In genomic region chr4:148150242-148150641, GRCm38 (mm10) we compare ENCODE assay signal across 13 mouse cellular contexts. TPM values are rescaled to one million over a fixed set of nuclear protein-coding genes. Genes with fewer than 3 reads are reported as not detected.
DNase-seq lines count a peak whose midpoint lies in the region; ATAC-seq and TF ChIP-seq lines count a peak whose summit lies in the region.
"Had no signal": no experiment of that assay in that cellular context is flagged by ENCODE, and none has a peak within 500 bp of the region (broad histone marks: within the 10 kb centered on the region; RNA-seq: fewer than 3 reads in every experiment).

No protein-coding gene starts in this region.

- no peak overlapping the region for H3K4me2 ChIP-seq in forebrain, embryonic 16.5 days (ENCODE audit: low read length)
- peak overlapping the region; percentile 97 for H3K4me2 ChIP-seq in kidney, embryonic 15.5 days
- H3K4me2 ChIP-seq in limb, embryonic 13.5 days (replicated peaks), result 0 out of 2 replicates have a peak overlapping the region, but pooled peaks have one; percentile 11

- no peak for ATAC-seq in forebrain, embryonic 16.5 days
- no peak for ATAC-seq in kidney, embryonic 15.5 days (replicated peaks; ENCODE audit: low FRiP score)
- ATAC-seq in limb, embryonic 13.5 days (ENCODE audit: low FRiP score, low read depth), result no peak

- peaks cover 66% of the 10 kb centered on the region for H3K36me3 ChIP-seq in forebrain, embryonic 10.5 days (replicated peaks)
- H3K36me3 ChIP-seq in forebrain, embryonic 16.5 days (ENCODE audit: control insufficient read depth, insufficient read depth), result peaks cover 9% of the 10 kb centered on the region
- peaks cover 24% of the 10 kb centered on the region for H3K36me3 ChIP-seq in kidney, embryonic 15.5 days
- no peaks in the 10 kb centered on the region; a peak in 1 of 4 replicates for H3K36me3 ChIP-seq in MEL (ENCODE audit: control insufficient read depth in 1 of 2, insufficient read depth in 2 of 2, low read length in 2 of 2)
- H3K36me3 ChIP-seq in limb, embryonic 13.5 days, result peaks cover 35% of the 10 kb centered on the region

- TF ChIP-seq EP300 in MEL (IDR thresholded peaks at IDR 0.05; ENCODE audit: low read depth in 1 of 2, low read length in 2 of 2), result no peak

- no peaks in the 10 kb centered on the region for H3K9me3 ChIP-seq in forebrain, embryonic 10.5 days
- no peaks in the 10 kb centered on the region for H3K9me3 ChIP-seq in forebrain, embryonic 16.5 days (ENCODE audit: control insufficient read depth, low read length)
- no peaks in the 10 kb centered on the region for H3K9me3 ChIP-seq in kidney, embryonic 15.5 days (replicated peaks)
- no peaks in the 10 kb centered on the region for H3K9me3 ChIP-seq in MEL (replicated peaks; ENCODE audit: insufficient read depth, low read length)
- H3K9me3 ChIP-seq in limb, embryonic 13.5 days, result no peaks in the 10 kb centered on the region
- H3K9me3 ChIP-seq: embryonic facial prominence, embryonic 15.5 days had no signal

- TF ChIP-seq RAD21 in MEL (IDR thresholded peaks at IDR 0.05; ENCODE audit: low read depth, low read length), result no peak

- no peaks in the 10 kb centered on the region; the same call in 1 of the 2 replicates for H3K79me2 ChIP-seq in MEL (ENCODE audit: control insufficient read depth, insufficient read depth, low read length, poor library complexity)

- H3K27ac ChIP-seq in forebrain, embryonic 10.5 days, result peak overlapping the region; percentile 35; the same call in 1 of the 2 replicates
- no peak overlapping the region for H3K27ac ChIP-seq in forebrain, embryonic 16.5 days (ENCODE audit: low read length)
- H3K27ac ChIP-seq in kidney, embryonic 15.5 days, result peak overlapping the region; percentile 89
- H3K27ac ChIP-seq in MEL (ENCODE audit: control insufficient read depth, low read depth, low read length), result no peak overlapping the region
- 0 out of 2 replicates have a peak overlapping the region, but pooled peaks have one; percentile 15 for H3K27ac ChIP-seq in limb, embryonic 13.5 days
- H3K27ac ChIP-seq: embryonic facial prominence, embryonic 15.5 days had no signal

- no peak for TF ChIP-seq CTCF in MEL (IDR thresholded peaks at IDR 0.05 in 2 of 3, conservative IDR thresholded peaks at IDR 0.05 in 1 of 3; ENCODE audit: control insufficient read depth in 1 of 3, insufficient read depth in 1 of 3, low read depth in 2 of 3, low read length in 3 of 3, poor library complexity in 1 of 3, severe bottlenecking in 1 of 3)

- TF ChIP-seq POLR2A in MEL (IDR thresholded peaks at IDR 0.05; ENCODE audit: control insufficient read depth in 1 of 2, insufficient read depth in 1 of 2, low read depth in 1 of 2, low read length in 2 of 2, poor library complexity in 1 of 2), result no peak

- peaks cover 28% of the 10 kb centered on the region for H3K4me1 ChIP-seq in forebrain, embryonic 10.5 days
- peaks cover 6% of the 10 kb centered on the region for H3K4me1 ChIP-seq in forebrain, embryonic 16.5 days (replicated peaks; ENCODE audit: control insufficient read depth, insufficient read depth, low read length)
- H3K4me1 ChIP-seq in kidney, embryonic 15.5 days, result peaks cover 32% of the 10 kb centered on the region
- peaks cover 0 to 5% of the 10 kb centered on the region in 2 experiments; a peak in 1 of 4 replicates for H3K4me1 ChIP-seq in MEL (ENCODE audit: control insufficient read depth in 1 of 2, insufficient read depth in 2 of 2, low read length in 2 of 2)
- H3K4me1 ChIP-seq in limb, embryonic 13.5 days, result peaks cover 26% of the 10 kb centered on the region

- H3K9ac ChIP-seq in forebrain, embryonic 16.5 days (replicated peaks; ENCODE audit: low read depth, low read length), result no peak overlapping the region
- no peak overlapping the region for H3K9ac ChIP-seq in kidney, embryonic 15.5 days
- no peak overlapping the region for H3K9ac ChIP-seq in MEL (ENCODE audit: control insufficient read depth, low read depth, low read length, poor library complexity, severe bottlenecking)
- no peak overlapping the region for H3K9ac ChIP-seq in limb, embryonic 13.5 days
- H3K9ac ChIP-seq: embryonic facial prominence, embryonic 15.5 days had no signal

- no peak overlapping the region for H3K4me3 ChIP-seq in forebrain, embryonic 10.5 days
- no peak overlapping the region for H3K4me3 ChIP-seq in forebrain, embryonic 16.5 days (replicated peaks; ENCODE audit: low read length)
- H3K4me3 ChIP-seq in kidney, embryonic 15.5 days (replicated peaks), result no peak overlapping the region; the same call in 1 of the 2 replicates
- H3K4me3 ChIP-seq in MEL (ENCODE audit: control insufficient read depth in 1 of 2, insufficient read depth in 1 of 2, low read depth in 2 of 2, low read length in 2 of 2), result no peak overlapping the region
- H3K4me3 ChIP-seq in limb, embryonic 13.5 days, result 0 out of 2 replicates have a peak overlapping the region, but pooled peaks have one; percentile 2

- DNase-seq in forebrain, embryonic 10.5 days (ENCODE audit: extremely low spot score, low spot score), result no peak
- no peak for DNase-seq in kidney, adult 9 months
- DNase-seq in MEL (ENCODE audit: low read depth, low spot score), result no peak
- DNase-seq in right cerebral cortex, postnatal 4 days, result no peak
- no peak for DNase-seq in retina, embryonic 14.5 days (ENCODE audit: low spot score)
- DNase-seq: heart, postnatal 14 days; left cerebral cortex, postnatal 4 days; right cerebral cortex, adult 18-20 months had no signal

- 0 out of 2 replicates have a peak, but pooled peaks cover 9% of the 10 kb centered on the region for H3K27me3 ChIP-seq in forebrain, embryonic 10.5 days (ENCODE audit: poor library complexity, severe bottlenecking)
- no peaks in the 10 kb centered on the region for H3K27me3 ChIP-seq in forebrain, embryonic 16.5 days (replicated peaks; ENCODE audit: control insufficient read depth, insufficient read depth, low read length)
- 0 out of 2 replicates have a peak, but pooled peaks cover 6% of the 10 kb centered on the region for H3K27me3 ChIP-seq in kidney, embryonic 15.5 days
- no peaks in the 10 kb centered on the region for H3K27me3 ChIP-seq in MEL (ENCODE audit: control insufficient read depth in 1 of 2, insufficient read depth in 2 of 2, low read length in 2 of 2)
- no peaks in the 10 kb centered on the region for H3K27me3 ChIP-seq in limb, embryonic 13.5 days
- H3K27me3 ChIP-seq: embryonic facial prominence, embryonic 15.5 days had no signal

- WGBS in forebrain, embryonic 10.5 days, result 46% methylated on average over 7 of the region's 7 CpGs
- WGBS in forebrain, embryonic 16.5 days, result 64% methylated on average over 7 of the region's 7 CpGs
- 32% methylated on average over 7 of the region's 7 CpGs for WGBS in kidney, embryonic 15.5 days
- whole genome bisulfite sequencing in limb, embryonic 13.5 days, result 25% methylated on average over 7 of the region's 7 CpGs

RNA-seq across cellular contexts. Expression of gene Fbxo6, which starts 1.7 kb away (rescaled TPM):
- polyA plus RNA-seq in forebrain, embryonic 10.5 days (2016; fragmentation: Nextera tagmentation; extraction: Ambion mirVana), result 8.4 and 10.4 TPM in 2 replicates
- polyA plus RNA-seq in forebrain, embryonic 16.5 days (2015; fragmentation: Nextera tagmentation; extraction: Ambion mirVana), result 14.4 and 17.7 TPM in 2 replicates
- polyA plus RNA-seq in kidney, embryonic 15.5 days (2015; fragmentation: Nextera tagmentation; extraction: Ambion mirVana), result 15.5 and 19.9 TPM in 2 replicates
- total RNA-seq in MEL (2012; rRNA removed), result 35.1 and 37.3 TPM in 2 replicates
- 10 to 100 TPM in 1 of 2 experiments, not detected in 1; 62.6 TPM for polyA plus RNA-seq in MEL (2012; ENCODE audit: insufficient read depth in 1 of 2, insufficient read length in 2 of 2, low read depth in 1 of 2, low replicate concordance in 2 of 2, missing spikeins in 1 of 2)
- polyA plus RNA-seq in limb, embryonic 13.5 days (2015; fragmentation: Nextera tagmentation; extraction: Ambion mirVana), result 11.9 and 13.0 TPM in 2 replicates

RNA-seq across cellular contexts. Expression of gene Fbxo44, which starts 10.0 kb away (rescaled TPM):
- 33.4 and 34.4 TPM in 2 replicates for polyA plus RNA-seq in forebrain, embryonic 10.5 days (2016; fragmentation: Nextera tagmentation; extraction: Ambion mirVana)
- polyA plus RNA-seq in forebrain, embryonic 16.5 days (2015; fragmentation: Nextera tagmentation; extraction: Ambion mirVana), result 60.3 and 67.1 TPM in 2 replicates
- 11.8 and 13.6 TPM in 2 replicates for polyA plus RNA-seq in kidney, embryonic 15.5 days (2015; fragmentation: Nextera tagmentation; extraction: Ambion mirVana)
- total RNA-seq in MEL (2012; rRNA removed), result 2.3 and 3.2 TPM in 2 replicates
- polyA plus RNA-seq in MEL (2012; ENCODE audit: insufficient read depth in 1 of 2, insufficient read length in 2 of 2, low read depth in 1 of 2, low replicate concordance in 2 of 2, missing spikeins in 1 of 2), result 1 to 10 TPM in 1 of 2 experiments, not detected in 1; 6.2 TPM
- polyA plus RNA-seq in limb, embryonic 13.5 days (2015; fragmentation: Nextera tagmentation; extraction: Ambion mirVana), result 14.6 and 16.6 TPM in 2 replicates

RNA-seq across cellular contexts. Expression of gene Fbxo2, which starts 10.2 kb away (rescaled TPM):
- 0.97 and 1.4 TPM in 2 replicates for polyA plus RNA-seq in forebrain, embryonic 10.5 days (2016; fragmentation: Nextera tagmentation; extraction: Ambion mirVana)
- 4.3 and 4.7 TPM in 2 replicates for polyA plus RNA-seq in forebrain, embryonic 16.5 days (2015; fragmentation: Nextera tagmentation; extraction: Ambion mirVana)
- 1.7 and 2.1 TPM in 2 replicates for polyA plus RNA-seq in kidney, embryonic 15.5 days (2015; fragmentation: Nextera tagmentation; extraction: Ambion mirVana)
- 0.35 and 0.46 TPM in 2 replicates for total RNA-seq in MEL (2012; rRNA removed)
- polyA plus RNA-seq in MEL (2012; ENCODE audit: insufficient read depth in 1 of 2, insufficient read length in 2 of 2, low read depth in 1 of 2, low replicate concordance in 2 of 2, missing spikeins in 1 of 2), result 1 to 10 TPM in 1 of 2 experiments, not detected in 1; 2.7 TPM
- 5.5 and 5.9 TPM in 2 replicates for polyA plus RNA-seq in limb, embryonic 13.5 days (2015; fragmentation: Nextera tagmentation; extraction: Ambion mirVana)
- total RNA-seq: heart, postnatal 14 days had no signal
- polyA plus RNA-seq: macrophage had no signal

RNA-seq across cellular contexts. Expression of gene Draxin, which starts 19.7 kb away (rescaled TPM):
- 1.6 and 2.2 TPM in 2 replicates for polyA plus RNA-seq in forebrain, embryonic 10.5 days (2016; fragmentation: Nextera tagmentation; extraction: Ambion mirVana)
- polyA plus RNA-seq in forebrain, embryonic 16.5 days (2015; fragmentation: Nextera tagmentation; extraction: Ambion mirVana), result 22.7 and 23.5 TPM in 2 replicates
- 0.46 and 0.62 TPM in 2 replicates for polyA plus RNA-seq in kidney, embryonic 15.5 days (2015; fragmentation: Nextera tagmentation; extraction: Ambion mirVana)
- total RNA-seq in MEL (2012; rRNA removed), result 0.03 and 0.08 TPM in 2 replicates
- polyA plus RNA-seq in MEL (2012; ENCODE audit: insufficient read depth in 1 of 2, insufficient read length in 2 of 2, low read depth in 1 of 2, low replicate concordance in 2 of 2, missing spikeins in 1 of 2), result under 1 TPM in 1 of 2 experiments, not detected in 1; 0.17 TPM
- polyA plus RNA-seq in limb, embryonic 13.5 days (2015; fragmentation: Nextera tagmentation; extraction: Ambion mirVana), result 0.76 and 0.80 TPM in 2 replicates
- polyA plus RNA-seq: macrophage had no signal

RNA-seq across cellular contexts. Expression of gene Mad2l2, which starts 20.1 kb away (rescaled TPM):
- 61.8 and 64.5 TPM in 2 replicates for polyA plus RNA-seq in forebrain, embryonic 10.5 days (2016; fragmentation: Nextera tagmentation; extraction: Ambion mirVana)
- 127 TPM in 2 replicates for polyA plus RNA-seq in forebrain, embryonic 16.5 days (2015; fragmentation: Nextera tagmentation; extraction: Ambion mirVana)
- polyA plus RNA-seq in kidney, embryonic 15.5 days (2015; fragmentation: Nextera tagmentation; extraction: Ambion mirVana), result 65.5 and 69.8 TPM in 2 replicates
- 28.4 and 28.6 TPM in 2 replicates for total RNA-seq in MEL (2012; rRNA removed)
- polyA plus RNA-seq in MEL (2012; ENCODE audit: insufficient read depth in 1 of 2, insufficient read length in 2 of 2, low read depth in 1 of 2, low replicate concordance in 2 of 2, missing spikeins in 1 of 2), result 10 to 100 TPM in 1 of 2 experiments, not detected in 1; 44.8 TPM
- polyA plus RNA-seq in limb, embryonic 13.5 days (2015; fragmentation: Nextera tagmentation; extraction: Ambion mirVana), result 78.3 and 85.2 TPM in 2 replicates

Comparison
In these comparisons a context has a peak if more than half of its experiments do, and no peak if none do; other contexts are left out.
1. H3K27ac ChIP-seq: peak in forebrain, embryonic 10.5 days (single experiment), kidney, embryonic 15.5 days (single experiment) and limb, embryonic 13.5 days (single experiment); none in forebrain, embryonic 16.5 days (single experiment) and MEL (single experiment).